Mouse (Mus musculus) testis, adult 2 months (tissue): Measurements from ENCODE around the gene Coro1b. TPM values are rescaled to one million over a fixed set of nuclear protein-coding genes. Genes with fewer than 3 reads are reported as not detected.

Source experiments
- H3K27ac ChIP-seq: fragments of 200-500 bp; 2 replicates; pipeline ENCODE4 v1.5.1; 2012; ENCODE audit warnings: low read depth, low read length; ENCODE audit not compliant: control insufficient read depth, insufficient read depth
- H3K27me3 ChIP-seq: fragments of 200-500 bp; 2 replicates; pipeline ENCODE4 v1.6.1; 2012; ENCODE audit warnings: mild to moderate bottlenecking, low read length, moderate library complexity; ENCODE audit not compliant: control insufficient read depth, insufficient read depth
- H3K36me3 ChIP-seq: fragments of 200-500 bp; 2 replicates; pipeline ENCODE4 v1.6.1; 2012; ENCODE audit warnings: mild to moderate bottlenecking, low read length; ENCODE audit not compliant: control insufficient read depth, insufficient read depth
- H3K4me1 ChIP-seq: fragments of 200-500 bp; 2 replicates; pipeline ENCODE4 v1.6.1; 2012; ENCODE audit warnings: low read length; ENCODE audit not compliant: control insufficient read depth, insufficient read depth
- H3K4me3 ChIP-seq: fragments of 200-500 bp; 2 replicates; pipeline ENCODE4 v1.5.1; 2012; ENCODE audit warnings: low read depth, mild to moderate bottlenecking, low read length, moderate library complexity, mixed read lengths; ENCODE audit not compliant: control insufficient read depth
- CTCF ChIP-seq: fragments of 200-500 bp; IDR thresholded peaks from 2 replicates; pipeline ENCODE4 v1.5.1; 2012; ENCODE audit warnings: low read depth, mild to moderate bottlenecking, inconsistent platforms, low read length, moderate library complexity; ENCODE audit not compliant: control insufficient read depth, insufficient read depth, insufficient replicate concordance
- POLR2A ChIP-seq: fragments of 200-500 bp; IDR thresholded peaks from 2 replicates; pipeline ENCODE4 v1.6.1; 2012; ENCODE audit warnings: low read depth, mild to moderate bottlenecking, inconsistent platforms, low read length, moderate library complexity; ENCODE audit not compliant: control insufficient read depth
- polyA plus RNA-seq: library from polyadenylated mRNA; depleted of rRNA; stranded (reverse); fragments of >200 nt; gene quantifications from 2 replicates; pipeline ENCODE4 v1.2.3, GENCODE M21; 2012

The Coro1b gene
- polyA plus RNA-seq, 1 experiment = 87.3 TPM

DNA sequence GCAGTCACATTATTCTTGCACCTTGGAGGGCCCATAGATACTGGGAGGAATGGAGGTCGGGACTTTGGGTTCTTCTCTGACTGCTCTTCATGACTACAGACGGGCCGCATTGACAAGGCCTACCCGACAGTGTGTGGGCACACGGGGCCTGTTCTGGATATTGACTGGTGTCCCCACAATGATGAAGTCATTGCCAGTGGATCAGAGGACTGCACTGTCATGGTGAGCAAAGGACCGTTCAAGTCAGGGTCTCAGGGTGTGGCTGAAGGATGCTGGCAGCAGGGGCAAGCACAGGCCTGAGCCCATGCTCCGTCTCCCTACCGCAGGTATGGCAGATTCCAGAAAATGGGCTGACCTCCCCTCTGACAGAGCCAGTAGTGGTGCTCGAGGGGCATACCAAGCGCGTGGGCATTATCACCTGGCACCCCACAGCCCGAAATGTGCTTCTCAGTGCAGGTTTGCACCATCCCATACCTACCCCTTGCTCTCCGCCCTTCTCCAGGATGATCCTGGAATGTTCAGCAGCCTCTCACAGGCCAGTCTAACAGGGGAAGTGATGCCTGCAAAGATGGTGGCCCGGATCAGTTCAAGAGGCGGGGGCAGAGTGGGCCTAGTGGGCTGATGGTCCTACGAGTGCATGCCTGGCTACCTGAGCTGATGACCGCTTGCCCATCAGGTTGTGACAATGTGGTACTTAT lies 1.5 kb downstream of the Coro1b start:
- no peaks in the 10 kb centered on the region for H3K36me3 ChIP-seq
- H3K27me3 ChIP-seq = no peaks in the 10 kb centered on the region
- peak overlapping the region; percentile 19; the same call in 1 of the 2 replicates for H3K27ac ChIP-seq
- no peak for TF ChIP-seq POLR2A
- no peak for TF ChIP-seq CTCF
- H3K4me1 ChIP-seq = peaks cover 17% of the 10 kb centered on the region
- no peak overlapping the region for H3K4me3 ChIP-seq

GRCm38 (mm10) chr19:4150567-4151487 lies 2.4 kb downstream of the Coro1b start:
- TF ChIP-seq CTCF = no peak
- TF ChIP-seq POLR2A = no peak

DNA sequence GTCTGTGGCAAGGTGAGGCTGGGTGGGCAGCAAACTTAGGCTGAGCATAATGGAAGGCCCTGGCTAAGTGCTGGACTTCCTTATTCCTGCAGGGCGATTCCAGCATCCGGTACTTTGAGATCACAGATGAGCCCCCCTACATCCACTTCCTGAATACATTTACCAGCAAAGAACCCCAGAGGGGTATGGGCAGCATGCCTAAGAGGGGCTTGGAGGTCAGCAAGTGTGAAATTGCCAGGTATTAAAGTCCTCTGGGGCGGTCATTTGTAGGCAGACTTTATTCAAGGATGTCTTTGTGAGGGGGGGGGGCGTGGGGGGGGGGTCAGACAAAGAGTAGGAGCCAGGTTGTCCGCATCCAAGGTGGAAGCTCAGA lies 3.1 kb downstream of the Coro1b start:
- H3K4me3 ChIP-seq = no peak overlapping the region
- no peak for TF ChIP-seq POLR2A
- no peak for TF ChIP-seq CTCF
- peaks cover 17% of the 10 kb centered on the region for H3K4me1 ChIP-seq
- H3K36me3 ChIP-seq = no peaks in the 10 kb centered on the region
- H3K27ac ChIP-seq = no peak overlapping the region
- H3K27me3 ChIP-seq = no peaks in the 10 kb centered on the region

More at GRCm38 (mm10) chr19:4150567-4151487, 2.4 kb downstream of the Coro1b start:
- no peaks in the 10 kb centered on the region for H3K27me3 ChIP-seq
- H3K4me1 ChIP-seq = peaks cover 17% of the 10 kb centered on the region
- no peak overlapping the region for H3K4me3 ChIP-seq
- no peaks in the 10 kb centered on the region for H3K36me3 ChIP-seq
- H3K27ac ChIP-seq = peak overlapping the region; percentile 19; the same call in 1 of the 2 replicates

GRCm38 (mm10) chr19:4151898-4152297 lies 3.5 kb downstream of the Coro1b start:
- Histone ChIP-seq H3K36me3 (no peaks in the 10 kb centered on the region), H3K27ac (no peak overlapping the region), H3K4me3 (no peak overlapping the region), H3K27me3 (no peaks in the 10 kb centered on the region), H3K4me1 (peaks cover 17% of the 10 kb centered on the region)
- TF ChIP-seq CTCF = no peak
- no peak for TF ChIP-seq POLR2A

DNA sequence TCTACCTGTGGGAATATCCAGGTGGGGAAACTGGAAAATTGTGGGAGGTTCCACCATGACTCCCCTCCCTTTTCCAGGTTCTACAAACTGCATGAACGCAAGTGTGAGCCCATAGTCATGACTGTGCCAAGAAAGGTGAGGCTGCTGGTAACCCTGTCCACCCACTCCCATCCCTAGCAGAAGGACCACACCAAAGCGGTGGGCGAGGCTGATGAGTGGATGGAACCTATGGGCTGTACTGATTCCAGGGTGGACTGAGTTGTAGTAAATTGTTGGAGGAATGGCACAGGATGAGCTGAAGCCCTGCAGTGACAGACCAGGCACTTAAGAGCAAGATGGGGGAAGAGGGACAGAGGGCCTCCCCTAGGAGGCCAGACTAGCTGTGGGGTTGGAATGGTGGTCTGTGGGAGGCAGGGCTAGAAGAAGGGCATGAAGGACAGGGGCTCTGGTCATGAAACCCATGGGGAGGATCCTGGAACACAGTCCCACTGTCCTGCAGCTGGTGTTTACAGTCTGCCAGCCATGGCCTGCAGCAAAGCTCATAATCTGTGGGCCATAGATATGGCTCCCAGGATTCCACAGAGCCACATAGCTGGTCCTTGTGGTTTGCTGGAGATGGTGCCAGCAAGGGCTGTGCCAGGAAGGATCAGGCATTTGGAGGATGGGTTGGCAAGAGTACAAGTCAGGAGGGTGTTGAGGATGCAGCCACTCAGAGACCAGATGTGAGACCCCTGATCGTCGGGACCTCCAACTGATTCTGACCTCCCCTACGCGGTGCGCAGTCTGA lies 4.2 kb downstream of the Coro1b start:
- TF ChIP-seq POLR2A (no peak), CTCF (no peak)
- H3K27ac ChIP-seq = no peak overlapping the region
- no peaks in the 10 kb centered on the region for H3K36me3 ChIP-seq
- H3K4me1 ChIP-seq = peaks cover 10% of the 10 kb centered on the region
- no peaks in the 10 kb centered on the region for H3K27me3 ChIP-seq
- no peak overlapping the region for H3K4me3 ChIP-seq

GRCm38 (mm10) chr19:4153232-4153654 lies 4.8 kb downstream of the Coro1b start, which contains the start of gene Ptprcap:
Gene Ptprcap (plus strand): TSS chr19:4153604.
- TF ChIP-seq CTCF (no peak), POLR2A (no peak)
- Histone ChIP-seq H3K4me1 (peaks cover 6% of the 10 kb centered on the region), H3K4me3 (no peak within 1 kb of the TSS), H3K27me3 (no peaks in the 10 kb centered on the region), H3K27ac (no peak within 1 kb of the TSS), H3K36me3 (no peaks in the 10 kb centered on the region)
